Mouse (Mus musculus) midbrain, embryonic 14.5 days (tissue): ENCODE data around the gene Srebf2. TPM values are rescaled to one million over a fixed set of nuclear protein-coding genes. Genes with fewer than 3 reads are reported as not detected.
A peak's percentile ranks its signal among the peaks of the same experiment; 100 is the strongest.

Source experiments
- ATAC-seq: fragments of 200-750 bp; cut with Nextera tagmentation; 2 replicates; pipeline ENCODE4 v1.8.0; 2017; ENCODE audit warnings: moderate number of reproducible peaks, moderate library complexity; ENCODE audit not compliant: low FRiP score, low TSS enrichment
- DNase-seq: peaks from one replicate; pipeline ENCODE4 v3.0.0-alpha.2; 2015
- H3K27ac ChIP-seq: fragments of 300-500 bp; sonication (generic); replicated peaks from 2 replicates; pipeline ENCODE4 v1.5.1; 2014; ENCODE audit warnings: mild to moderate bottlenecking, low read depth, low read length, moderate library complexity
- H3K27me3 ChIP-seq: fragments of 300-500 bp; sonication (generic); 2 replicates; pipeline ENCODE4 v1.6.1; 2014; ENCODE audit warnings: low read length, control low read depth, mixed read lengths; ENCODE audit not compliant: control insufficient read depth, insufficient read depth
- H3K36me3 ChIP-seq: fragments of 300-500 bp; sonication (generic); 2 replicates; pipeline ENCODE4 v1.6.1; 2014; ENCODE audit warnings: low read length, control low read depth; ENCODE audit not compliant: control insufficient read depth, insufficient read depth
- H3K4me1 ChIP-seq: fragments of 300-500 bp; sonication (generic); 2 replicates; pipeline ENCODE4 v1.6.1; 2014; ENCODE audit warnings: mild to moderate bottlenecking, antibody characterized with exemption, low read length, control low read depth; ENCODE audit not compliant: control insufficient read depth, insufficient read depth
- H3K4me2 ChIP-seq: fragments of 300-500 bp; sonication (generic); 2 replicates; pipeline ENCODE4 v1.6.1; 2014; ENCODE audit warnings: mild to moderate bottlenecking, low read length, moderate library complexity
- H3K4me3 ChIP-seq: fragments of 300-500 bp; sonication (generic); replicated peaks from 2 replicates; pipeline ENCODE4 v1.5.1; 2014; ENCODE audit warnings: low read depth, low read length
- H3K9ac ChIP-seq: fragments of 300-500 bp; sonication (generic); replicated peaks from 2 replicates; pipeline ENCODE4 v1.6.1; 2014; ENCODE audit warnings: mild to moderate bottlenecking, low read length, moderate library complexity
- H3K9me3 ChIP-seq: fragments of 300-500 bp; sonication (generic); 2 replicates; pipeline ENCODE4 v1.6.1; 2016; ENCODE audit warnings: low read length, control low read depth, mixed read lengths; ENCODE audit not compliant: control insufficient read depth
- WGBS: fragments of 180-500 bp; shearing (Covaris S2); extraction: QIAGEN DNeasy Blood & Tissue Kit; methylation state at CpG from one replicate; pipeline ENCODE4 v1.1.7; 2014; 5-methylcytosine and 5-hydroxymethylcytosine counted together
- polyA plus RNA-seq: library from polyadenylated mRNA; unstranded; fragments of >200 nt; fragmentation: Nextera tagmentation; extraction: Ambion mirVana; gene quantifications from 2 replicates; pipeline ENCODE4 v1.2.1, GENCODE M21; 2014

The Srebf2 gene
- polyA plus RNA-seq, 1 experiment from 2014 or later = 158 TPM

DNA sequence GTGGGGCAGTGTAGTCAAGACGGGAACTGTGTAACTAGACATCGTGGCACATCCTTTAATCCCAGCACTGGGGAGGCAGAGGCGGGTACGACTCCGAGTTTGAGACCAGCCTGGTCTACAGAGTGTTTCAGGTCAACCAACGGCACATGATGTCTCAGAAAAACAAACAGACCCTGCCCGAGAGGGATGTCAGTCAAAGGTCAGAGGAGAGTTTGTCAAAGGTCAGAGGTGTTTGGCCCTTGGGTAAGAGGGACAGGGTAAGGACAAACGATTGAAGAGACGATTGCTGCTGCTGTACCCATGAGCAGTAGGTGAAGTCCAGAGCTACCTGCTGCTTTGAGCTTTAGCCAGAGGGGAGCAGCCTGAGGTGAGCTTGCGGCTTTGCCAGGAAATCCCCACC, 36.6 kb downstream of the Srebf2 start:
- H3K4me3 ChIP-seq = no peak overlapping the region
- no peaks in the 10 kb centered on the region for H3K27me3 ChIP-seq
- H3K4me2 ChIP-seq = no peak overlapping the region
- H3K9me3 ChIP-seq = no peaks in the 10 kb centered on the region; the same call in 1 of the 2 replicates
- 89% methylated on average over 10 of the region's 10 CpGs for WGBS
- peaks cover 100% of the 10 kb centered on the region for H3K36me3 ChIP-seq
- H3K27ac ChIP-seq = no peak overlapping the region
- H3K4me1 ChIP-seq = no peaks in the 10 kb centered on the region
- ATAC-seq (no peak), DNase-seq (no peak)
- no peak overlapping the region for H3K9ac ChIP-seq

DNA sequence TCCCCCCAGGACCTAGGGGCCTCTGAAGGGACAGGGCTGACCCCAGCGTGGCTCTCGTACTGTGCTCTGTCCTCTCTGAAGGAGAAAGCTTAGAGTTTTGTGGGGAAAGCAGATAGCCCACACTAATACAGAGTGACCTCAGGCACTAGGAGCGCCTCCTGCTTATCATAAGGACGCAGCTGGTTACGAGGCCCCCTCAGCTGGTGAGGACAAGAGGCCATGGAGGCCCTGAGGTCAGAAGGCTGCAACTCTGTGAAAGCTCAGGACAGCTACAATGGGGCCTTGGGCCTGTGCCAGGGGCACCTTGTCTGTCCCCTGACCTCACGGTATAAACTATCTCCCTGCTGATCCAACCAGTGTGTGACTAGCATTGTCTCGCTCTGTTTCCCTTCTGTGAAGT, 37.2 kb downstream of the Srebf2 start:
- Histone ChIP-seq H3K27ac (no peak overlapping the region), H3K27me3 (no peaks in the 10 kb centered on the region), H3K4me2 (no peak overlapping the region), H3K4me3 (no peak overlapping the region), H3K36me3 (peaks cover 100% of the 10 kb centered on the region), H3K9me3 (no peaks in the 10 kb centered on the region; the same call in 1 of the 2 replicates), H3K4me1 (no peaks in the 10 kb centered on the region), H3K9ac (no peak overlapping the region)
- ATAC-seq = no peak
- DNase-seq = no peak
- WGBS = 84% methylated on average over 7 of the region's 7 CpGs

DNA sequence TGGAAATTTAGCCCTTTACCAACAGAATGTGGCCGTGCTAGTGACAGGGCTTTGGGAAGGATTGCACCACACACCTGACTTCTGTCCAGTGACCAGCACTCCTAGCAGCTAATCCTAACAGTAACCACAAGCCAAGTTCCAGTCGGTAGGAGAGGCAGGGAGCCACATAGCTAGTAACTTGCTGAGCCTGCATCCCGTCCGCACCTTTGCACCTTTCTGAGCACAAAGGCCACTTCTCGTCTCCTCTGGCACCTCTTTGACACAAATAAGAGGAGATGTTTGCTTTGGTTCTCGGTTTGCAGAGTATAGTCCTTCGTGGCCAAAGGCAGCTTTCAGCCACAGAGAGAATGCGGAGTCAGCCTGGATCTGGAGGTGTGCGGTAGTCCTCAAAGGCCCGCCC, 37.7 kb downstream of the Srebf2 start:
- no peaks in the 10 kb centered on the region for H3K27me3 ChIP-seq
- H3K27ac ChIP-seq = no peak overlapping the region
- H3K9me3 ChIP-seq = no peaks in the 10 kb centered on the region; the same call in 1 of the 2 replicates
- DNase-seq (no peak), ATAC-seq (no peak)
- H3K4me1 ChIP-seq = no peaks in the 10 kb centered on the region
- H3K9ac ChIP-seq = no peak overlapping the region
- H3K4me3 ChIP-seq = no peak overlapping the region
- 93% methylated on average over 10 of the region's 10 CpGs for WGBS
- H3K36me3 ChIP-seq = peaks cover 100% of the 10 kb centered on the region
- H3K4me2 ChIP-seq = no peak overlapping the region

DNA sequence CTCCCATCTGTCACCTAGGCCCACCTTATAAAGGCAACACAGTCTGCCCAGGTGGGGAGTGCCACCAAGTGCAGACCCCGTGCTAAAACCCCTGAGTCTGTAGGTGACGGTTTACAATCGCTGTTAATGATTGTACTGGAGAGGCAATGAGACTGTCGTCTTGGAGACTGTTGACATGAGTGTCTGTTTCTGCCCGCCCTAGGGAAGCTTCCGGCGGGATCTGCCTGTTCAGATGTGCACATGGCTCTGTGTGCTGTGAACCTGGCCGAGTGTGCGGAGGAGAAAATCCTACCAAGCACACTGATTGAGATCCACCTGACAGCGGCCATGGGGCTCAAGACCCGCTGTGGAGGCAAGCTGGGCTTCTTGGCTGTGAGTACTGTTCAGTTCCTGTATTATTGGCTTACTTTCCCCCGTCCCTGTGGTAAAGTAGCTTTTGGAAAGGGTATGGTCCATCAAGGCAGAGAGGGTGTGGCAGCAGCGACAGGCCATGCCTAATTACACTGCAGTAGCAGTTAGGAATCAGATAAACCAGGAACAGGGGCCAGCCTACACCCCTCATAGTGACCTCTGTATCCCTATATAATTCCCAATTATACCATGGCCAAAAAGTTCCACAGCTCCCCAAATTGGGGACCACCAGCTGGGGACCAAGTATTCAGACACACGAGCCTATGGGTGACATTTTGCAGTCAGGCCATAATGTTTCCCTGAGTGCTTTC, 38.2 kb downstream of the Srebf2 start:
- H3K9ac ChIP-seq = no peak overlapping the region
- no peak overlapping the region for H3K27ac ChIP-seq
- WGBS = 93% methylated on average over 14 of the region's 14 CpGs
- H3K4me2 ChIP-seq = no peak overlapping the region
- no peaks in the 10 kb centered on the region for H3K4me1 ChIP-seq
- H3K36me3 ChIP-seq = peaks cover 100% of the 10 kb centered on the region
- H3K9me3 ChIP-seq = no peaks in the 10 kb centered on the region; the same call in 1 of the 2 replicates
- H3K27me3 ChIP-seq = no peaks in the 10 kb centered on the region
- no peak for ATAC-seq
- no peak overlapping the region for H3K4me3 ChIP-seq
- DNase-seq = no peak

DNA sequence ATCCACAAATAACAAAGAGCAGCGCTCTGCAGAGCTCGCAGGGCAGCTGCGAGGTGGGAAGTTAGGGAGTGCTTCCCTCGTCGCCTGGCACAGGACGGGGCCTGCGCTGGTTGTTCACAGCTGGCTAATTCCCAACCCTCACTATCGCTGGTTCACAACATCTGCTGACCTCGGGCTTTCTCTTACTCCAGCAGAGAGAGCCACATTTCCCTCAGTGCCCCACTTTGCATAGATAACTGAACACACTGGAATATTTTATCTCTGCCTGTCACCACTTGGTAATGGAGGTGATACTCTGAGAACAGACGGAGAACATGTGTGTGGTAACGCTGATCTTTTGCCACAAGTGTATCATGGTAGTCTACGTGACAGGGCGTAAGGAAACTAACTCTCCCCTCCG, 39.1 kb downstream of the Srebf2 start:
- Histone ChIP-seq H3K9ac (no peak overlapping the region), H3K27ac (no peak overlapping the region), H3K27me3 (no peaks in the 10 kb centered on the region), H3K4me1 (no peaks in the 10 kb centered on the region), H3K9me3 (no peaks in the 10 kb centered on the region; the same call in 1 of the 2 replicates), H3K4me3 (no peak overlapping the region), H3K36me3 (peaks cover 100% of the 10 kb centered on the region), H3K4me2 (no peak overlapping the region)
- WGBS = 85% methylated on average over 14 of the region's 14 CpGs
- ATAC-seq = no peak
- DNase-seq = no peak

DNA sequence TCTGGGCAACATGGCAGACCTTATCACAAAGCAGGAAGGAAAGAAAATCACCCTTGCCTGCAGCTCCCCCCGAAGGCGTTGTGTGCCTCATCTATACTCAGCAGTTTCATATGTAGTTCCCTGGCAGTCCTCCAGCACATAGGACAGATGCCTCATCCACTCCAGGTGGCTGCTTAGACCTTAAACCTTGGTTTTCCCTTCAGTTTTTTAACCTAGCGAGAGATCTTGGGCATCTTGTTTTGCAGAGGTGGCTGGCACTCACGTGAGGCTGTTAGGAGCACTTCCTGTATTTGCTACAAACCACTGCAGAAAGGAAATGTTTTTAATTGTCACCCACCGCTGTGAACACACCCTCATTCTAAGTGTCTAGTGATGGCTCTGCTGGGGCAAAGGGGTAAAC, 40.0 kb downstream of the Srebf2 start:
- Histone ChIP-seq H3K4me1 (no peaks in the 10 kb centered on the region), H3K4me2 (no peak overlapping the region), H3K4me3 (no peak overlapping the region), H3K27ac (no peak overlapping the region), H3K36me3 (peaks cover 99% of the 10 kb centered on the region), H3K9me3 (no peaks in the 10 kb centered on the region; the same call in 1 of the 2 replicates), H3K9ac (no peak overlapping the region), H3K27me3 (no peaks in the 10 kb centered on the region)
- ATAC-seq = no peak
- no peak for DNase-seq
- WGBS = 94% methylated on average over 5 of the region's 5 CpGs

DNA sequence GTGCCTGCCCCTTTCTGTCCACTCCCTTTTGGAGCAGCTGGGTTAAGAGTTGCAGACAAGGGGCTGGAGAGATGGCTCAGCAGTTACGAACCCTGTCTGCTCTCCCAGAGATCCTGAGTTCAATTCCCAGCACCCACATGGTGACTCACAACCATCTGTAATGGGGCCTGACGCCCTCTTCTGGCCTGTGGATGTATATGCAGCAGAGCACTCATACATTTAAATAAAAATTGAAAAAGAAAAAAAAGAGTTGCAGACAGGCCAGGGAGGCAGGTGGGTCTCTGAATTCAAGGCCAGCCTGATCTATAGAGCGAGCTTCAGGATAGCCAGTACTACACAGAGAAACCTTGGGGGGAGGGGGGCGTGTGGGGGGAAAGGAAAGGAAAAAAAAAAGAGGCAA, 40.4 kb downstream of the Srebf2 start:
- Histone ChIP-seq H3K9ac (no peak overlapping the region), H3K27ac (no peak overlapping the region), H3K9me3 (no peaks in the 10 kb centered on the region), H3K4me3 (no peak overlapping the region), H3K4me2 (no peak overlapping the region), H3K36me3 (peaks cover 99% of the 10 kb centered on the region), H3K27me3 (no peaks in the 10 kb centered on the region), H3K4me1 (no peaks in the 10 kb centered on the region)
- DNase-seq (no peak), ATAC-seq (no peak)
- WGBS = 93% methylated on average over 4 of the region's 4 CpGs

DNA sequence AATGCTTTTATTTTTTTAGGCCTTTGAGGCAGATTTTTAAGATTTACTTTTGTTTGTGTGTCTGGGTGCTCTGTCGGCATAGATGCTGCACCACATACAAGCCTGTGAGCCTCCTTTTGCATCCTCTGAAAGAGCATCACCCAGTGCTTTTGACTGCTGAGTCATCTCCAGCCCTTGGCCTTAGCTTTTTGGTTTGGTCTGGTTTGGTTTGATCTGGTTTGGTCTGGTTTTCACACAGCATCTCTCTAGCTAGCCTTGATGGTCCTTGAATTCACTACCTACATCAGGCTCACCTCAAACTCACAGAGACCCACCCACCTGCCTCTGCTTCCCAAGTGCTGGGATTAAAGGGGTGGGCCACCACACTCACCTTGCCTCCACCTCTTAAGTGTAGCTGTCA, 40.9 kb downstream of the Srebf2 start:
- DNase-seq (no peak), ATAC-seq (no peak)
- Histone ChIP-seq H3K4me1 (no peaks in the 10 kb centered on the region), H3K9me3 (no peaks in the 10 kb centered on the region), H3K4me3 (no peak overlapping the region), H3K9ac (no peak overlapping the region), H3K36me3 (peaks cover 99% of the 10 kb centered on the region), H3K4me2 (no peak overlapping the region), H3K27ac (no peak overlapping the region), H3K27me3 (no peaks in the 10 kb centered on the region)
- 91% methylated on average over 1 of the region's 1 CpGs for WGBS

DNA sequence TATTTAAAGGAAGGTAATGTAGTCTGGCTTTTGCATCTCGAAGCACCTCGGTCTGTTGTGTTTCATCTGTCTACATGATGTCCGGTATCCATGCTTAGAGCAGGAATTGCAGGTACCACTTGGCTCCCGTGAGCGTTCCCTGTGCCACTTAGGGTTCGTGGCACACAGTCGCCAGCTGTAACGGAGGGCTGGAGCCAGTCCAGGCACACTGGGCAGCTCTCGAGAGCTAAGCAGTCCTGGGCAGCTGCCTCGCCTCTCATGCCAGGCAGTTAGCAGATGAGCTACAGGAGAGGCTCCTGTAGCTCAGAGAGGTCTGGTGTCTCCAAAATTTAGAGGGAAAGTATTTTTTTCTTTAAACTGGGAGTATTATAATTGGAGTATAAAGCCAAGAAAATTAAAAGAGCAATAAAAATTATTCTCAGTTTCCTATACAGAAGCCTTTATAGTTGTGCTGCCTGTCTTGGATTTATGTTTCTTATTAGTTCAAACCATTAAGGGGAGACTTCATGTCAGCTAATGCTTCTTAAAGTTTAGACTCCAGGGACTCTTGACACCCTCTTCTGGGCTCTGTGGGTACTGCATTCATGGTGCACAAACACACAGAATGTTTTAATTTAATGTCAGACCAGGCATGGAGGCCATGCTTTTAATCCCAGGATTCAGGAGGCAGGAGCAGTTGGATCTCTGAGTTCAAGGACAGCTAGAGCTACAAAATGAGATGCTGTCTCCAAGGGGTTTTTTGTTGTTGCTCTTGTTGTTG, 41.7 kb downstream of the Srebf2 start:
- 97% methylated on average over 10 of the region's 10 CpGs for WGBS
- no peaks in the 10 kb centered on the region for H3K27me3 ChIP-seq
- no peak overlapping the region for H3K4me3 ChIP-seq
- peaks cover 99% of the 10 kb centered on the region for H3K36me3 ChIP-seq
- H3K9ac ChIP-seq = no peak overlapping the region
- DNase-seq = peak; percentile 57
- H3K27ac ChIP-seq = no peak overlapping the region
- no peak overlapping the region for H3K4me2 ChIP-seq
- no peaks in the 10 kb centered on the region for H3K4me1 ChIP-seq
- no peak for ATAC-seq
- no peaks in the 10 kb centered on the region for H3K9me3 ChIP-seq
